Mouse (Mus musculus) embryonic fibroblast, embryonic 13.5 days (primary cell): ENCODE measurements around the gene Itgav.

ENCODE experiments used
- CTCF ChIP-seq: IDR thresholded peaks from 2 replicates; pipeline ENCODE4 v1.5.1; 2011; ENCODE audit warnings: mild to moderate bottlenecking, control low read depth, low read length, moderate library complexity, borderline replicate concordance; ENCODE audit not compliant: insufficient read depth
- POLR2A ChIP-seq: IDR thresholded peaks from 2 replicates; pipeline ENCODE4 v1.6.1; 2011; ENCODE audit warnings: low read depth, mild to moderate bottlenecking, control low read depth, low read length, moderate library complexity

DNA sequence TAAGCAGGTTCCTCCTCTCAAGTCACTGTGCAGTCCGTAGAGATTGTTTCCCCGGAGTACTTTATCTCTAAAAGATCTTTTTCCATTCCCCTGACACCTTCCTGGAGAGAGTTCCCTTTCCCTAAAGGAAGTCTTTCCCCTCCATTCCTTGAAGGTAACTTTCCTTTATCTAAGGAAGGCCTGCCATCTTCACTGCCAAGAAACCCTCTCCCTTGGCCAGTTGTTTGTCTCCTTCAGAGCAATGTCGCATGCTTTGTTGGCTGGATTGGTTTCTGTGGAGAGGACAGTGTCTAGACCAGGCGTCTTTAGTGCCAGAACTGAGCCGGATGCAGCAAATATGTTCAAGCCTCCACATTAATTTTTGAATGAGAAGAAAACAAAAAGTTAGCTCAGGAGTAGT is 11.1 kb downstream of the Itgav start:
- TF ChIP-seq CTCF: no peak
- TF ChIP-seq POLR2A: no peak
